Mouse (Mus musculus): ENCODE measurements at regions not wholly inside any gene's neighbourhood (a gene's known extent, or its start where the extent isn't known, plus 50 kb on each side); places are given as distances from the start of the nearest gene placed in this dataset.

DNA sequence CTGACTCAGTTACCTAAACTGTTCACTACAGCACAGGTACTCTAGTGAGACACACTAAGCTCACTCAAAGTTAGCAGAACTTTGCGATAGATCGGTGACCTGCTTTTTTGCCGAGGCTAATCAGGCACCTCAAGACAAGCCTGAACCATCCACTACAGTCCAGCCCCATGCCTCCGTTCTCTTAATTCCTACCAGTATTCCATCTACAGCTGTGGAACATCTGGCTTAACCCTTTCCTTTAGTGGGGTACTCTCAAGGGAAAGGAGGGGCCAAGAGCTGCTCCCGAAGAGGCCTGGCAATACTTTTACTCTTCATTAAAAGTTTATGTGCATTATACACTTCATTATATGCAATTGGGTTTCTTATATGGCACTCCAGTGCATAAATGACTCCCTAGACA is 329.1 kb downstream of the Zic3 start:
- TF ChIP-seq CTCF (IDR thresholded peaks at IDR 0.05) (no peak), POLR2A (IDR thresholded peaks at IDR 0.05; ENCODE audit: insufficient read depth, low read depth, low read length) (no peak), EP300 (IDR thresholded peaks at IDR 0.05; ENCODE audit: insufficient read depth, low read depth, low read length) (no peak)

Measured in heart, adult 2 months (tissue).